Mouse (Mus musculus) urinary bladder, adult 2 months (tissue): ENCODE data around the gene Snx29. TPM values are rescaled to one million over a fixed set of nuclear protein-coding genes. Genes with fewer than 3 reads are reported as not detected.
A peak's percentile ranks its signal among the peaks of the same experiment; 100 is the strongest.
"Not testable (repeated sequence)": the region's sequence is repeated elsewhere in the genome, so short reads cannot be mapped to it uniquely, and the experiment has no call there.

ENCODE experiments used
- DNase-seq: peaks from one replicate; pipeline ENCODE4 v3.0.0; 2022; ENCODE audit warnings: low spot score
- polyA plus RNA-seq: library from polyadenylated mRNA; depleted of rRNA; stranded (reverse); fragments of >200 nt; gene quantifications from 2 replicates; pipeline ENCODE4 v1.2.3, GENCODE M21; 2012; rRNA removed

Snx29 gene
- 8.1 and 8.6 TPM in 2 replicates for polyA plus RNA-seq

DNA sequence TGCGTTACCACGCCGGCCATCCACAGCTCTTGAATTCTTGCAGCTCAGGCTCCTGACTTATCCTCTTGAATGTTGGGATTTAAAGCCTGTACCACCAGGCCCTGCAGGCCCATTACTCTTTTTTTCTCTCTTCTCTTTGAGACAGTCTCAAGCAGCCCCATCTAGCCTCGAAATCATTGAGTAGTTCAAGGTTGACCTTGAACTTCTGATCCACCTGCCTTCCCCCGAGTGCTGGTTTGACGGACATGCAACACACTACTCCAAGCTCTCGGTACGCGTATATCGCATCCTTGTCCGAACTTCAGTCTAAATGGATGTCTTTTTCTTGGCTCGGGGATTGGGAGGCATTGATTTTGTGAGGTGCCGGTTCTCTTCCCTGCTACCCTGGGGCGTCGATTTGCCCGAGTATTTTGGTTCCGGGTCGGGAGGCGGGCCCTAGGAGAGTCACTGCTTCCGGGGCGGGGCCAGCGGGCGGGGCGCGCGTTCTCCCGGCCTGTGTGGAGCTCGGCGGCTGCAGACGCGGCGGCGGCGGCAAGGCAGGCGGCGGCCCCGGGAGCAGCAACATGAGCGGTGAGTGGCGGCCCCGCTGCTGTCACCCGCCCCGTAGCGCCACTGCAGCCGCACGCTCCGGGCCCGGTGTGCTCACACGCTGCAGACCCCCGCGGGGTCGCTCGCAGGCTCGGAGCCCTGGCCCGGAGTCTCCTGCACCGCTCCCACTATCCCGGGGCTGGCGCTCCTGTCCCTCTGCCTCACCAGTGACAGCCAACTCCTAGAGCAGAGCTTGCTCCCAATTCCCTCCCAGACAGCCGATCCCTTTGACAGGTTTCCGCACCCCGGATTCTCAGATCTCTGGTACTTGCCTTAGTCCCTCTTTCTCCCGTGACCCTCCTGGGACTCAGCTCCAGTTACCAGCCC lies at the start of gene Snx29:
Snx29 (plus strand) TSS at position 500 of the 915 bp plus-strand sequence.
- peak; percentile 99 for DNase-seq

DNA sequence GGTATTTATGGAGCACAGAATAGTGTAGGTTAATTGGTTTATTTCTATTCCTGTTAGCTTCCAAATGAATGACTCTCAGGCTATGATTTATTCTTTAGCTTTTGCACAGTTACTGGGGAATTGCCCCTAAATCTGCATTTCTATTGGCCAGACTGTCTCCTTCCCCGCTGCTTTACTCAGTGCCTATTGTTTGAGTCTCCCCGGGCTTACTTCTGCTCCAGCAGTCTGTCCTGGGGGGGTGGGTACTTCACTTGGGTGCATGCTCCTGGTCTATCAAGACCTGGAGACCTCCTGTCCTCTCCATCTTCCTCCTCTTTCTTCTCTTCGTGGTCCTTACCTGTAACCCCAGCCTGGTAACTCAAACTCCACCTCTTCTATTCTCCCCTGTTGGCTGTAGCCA lies 45.8 kb upstream of the Snx29 start:
- DNase-seq = no peak

DNA sequence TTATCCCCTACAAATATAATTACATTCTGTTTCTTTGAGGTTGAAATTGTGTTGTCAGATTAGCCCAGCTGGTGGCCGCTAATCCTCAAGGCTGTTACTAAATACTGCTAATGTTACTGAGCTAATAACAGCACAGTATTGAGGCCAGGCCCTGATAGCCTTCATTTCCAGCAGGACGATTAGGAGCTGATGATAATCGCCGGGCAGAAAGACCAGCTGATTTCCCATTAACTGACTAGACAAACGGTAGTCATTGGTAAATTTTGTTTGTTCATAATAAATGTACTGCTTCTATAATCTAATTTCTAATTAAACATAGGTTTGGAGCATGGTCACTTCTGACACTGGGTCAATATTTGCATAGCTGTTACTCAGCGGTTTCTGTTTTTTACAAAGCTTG lies 43.9 kb upstream of the Snx29 start:
- no peak for DNase-seq

DNA sequence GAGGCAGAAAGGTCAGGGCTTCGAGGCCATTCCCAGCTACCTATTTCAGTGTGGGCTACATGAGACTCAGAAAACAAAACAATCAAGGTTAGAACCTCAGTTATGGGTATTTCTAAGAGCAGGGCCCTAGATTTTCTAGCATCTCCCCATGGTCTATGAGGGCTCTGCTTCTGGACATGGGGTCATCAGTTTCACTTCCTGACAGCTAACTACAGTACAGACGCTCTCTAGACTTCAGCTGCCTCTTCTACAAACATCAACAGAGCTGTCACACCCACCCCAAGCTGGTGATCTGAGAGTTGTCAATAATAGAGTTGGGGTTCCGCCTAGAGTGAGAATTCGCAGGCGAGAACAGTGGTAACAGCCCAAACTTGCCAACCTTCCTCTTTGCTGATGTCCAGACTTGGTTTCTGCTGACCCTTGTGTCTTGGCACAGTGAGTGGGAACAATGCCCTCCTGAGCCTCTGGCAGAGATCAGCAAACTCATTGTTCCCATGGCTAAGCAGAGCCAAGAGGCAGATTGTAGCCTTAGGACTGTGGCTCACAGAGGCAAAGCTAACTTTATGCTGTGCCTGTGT lies 40.0 kb upstream of the Snx29 start:
- no peak for DNase-seq

DNA sequence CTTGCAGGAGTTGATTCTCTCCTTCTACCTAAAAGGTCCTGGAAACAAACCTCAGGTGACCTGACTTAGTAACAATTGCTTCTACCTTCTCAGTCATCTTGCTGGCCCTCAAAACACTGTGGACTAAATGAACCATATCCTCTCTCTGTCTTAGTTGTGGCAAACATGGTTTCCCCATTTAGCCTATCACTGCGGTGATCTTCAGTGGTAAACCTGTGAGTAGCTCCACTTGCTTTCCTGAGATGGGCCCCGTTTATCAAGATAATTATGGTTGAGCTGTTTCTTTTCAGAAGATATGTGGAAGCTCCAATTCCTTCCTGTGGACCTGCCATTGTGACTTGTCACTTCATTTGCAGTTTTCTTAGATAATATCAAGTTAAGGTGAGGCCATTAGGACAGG lies 37.8 kb upstream of the Snx29 start:
- no peak for DNase-seq

DNA sequence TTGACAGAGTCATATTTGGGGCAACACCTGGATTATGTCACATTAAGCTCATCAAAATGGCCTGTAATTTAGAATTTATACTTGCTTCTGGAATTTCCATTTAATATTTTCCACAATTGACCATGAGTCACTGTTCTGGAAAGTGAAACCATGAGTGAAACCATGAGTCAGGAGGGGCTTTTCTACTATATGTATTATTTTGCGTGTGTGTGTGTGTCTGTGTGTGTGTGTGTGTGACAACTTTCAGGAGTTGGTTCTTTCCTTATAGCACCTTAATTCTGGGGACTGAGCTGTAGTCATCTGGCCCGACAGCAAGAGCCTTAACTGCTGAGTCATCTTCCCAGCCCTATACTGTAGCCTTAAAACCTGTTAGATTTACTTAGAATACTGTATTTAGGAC lies 36.8 kb upstream of the Snx29 start:
- no peak for DNase-seq

DNA sequence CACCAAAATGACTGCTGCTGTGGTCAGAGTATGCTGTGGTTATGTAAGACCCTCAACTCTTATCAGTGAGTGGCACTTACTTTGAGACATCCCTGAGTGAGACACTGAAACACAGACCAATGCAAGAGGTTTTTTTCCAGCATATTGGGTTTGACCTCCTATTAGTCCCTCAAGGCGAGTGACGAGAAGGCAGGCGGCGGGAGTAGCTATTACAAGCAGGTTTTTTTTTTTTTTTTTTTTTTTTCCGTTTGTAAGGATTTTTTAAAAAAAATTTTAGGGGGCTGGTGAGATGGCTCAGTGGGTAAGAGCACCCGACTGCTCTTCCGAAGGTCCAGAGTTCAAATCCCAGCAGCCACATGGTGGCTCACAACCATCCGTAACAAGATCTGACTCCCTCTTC lies 33.8 kb upstream of the Snx29 start:
- DNase-seq = not testable (repeated sequence)

DNA sequence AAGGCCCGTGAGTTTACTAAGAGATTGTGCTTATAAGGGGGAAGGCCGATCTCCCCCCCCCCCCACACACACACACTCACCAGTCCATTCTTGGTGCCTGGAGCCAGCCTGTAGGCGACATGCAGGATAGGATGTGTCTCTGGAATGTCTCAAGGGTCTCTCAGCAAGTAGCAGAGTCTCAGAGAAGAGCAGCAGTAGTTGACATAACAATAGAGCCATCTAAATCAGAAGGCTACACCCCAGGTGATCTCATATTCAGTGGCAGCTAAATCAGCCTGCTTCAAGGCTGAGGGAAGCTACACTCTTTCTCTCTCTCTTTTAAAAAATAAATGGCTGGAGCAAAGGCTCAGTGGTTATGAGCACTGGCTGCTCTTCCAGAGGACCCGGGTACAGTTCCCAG lies 27.1 kb upstream of the Snx29 start:
- not testable (repeated sequence) for DNase-seq

DNA sequence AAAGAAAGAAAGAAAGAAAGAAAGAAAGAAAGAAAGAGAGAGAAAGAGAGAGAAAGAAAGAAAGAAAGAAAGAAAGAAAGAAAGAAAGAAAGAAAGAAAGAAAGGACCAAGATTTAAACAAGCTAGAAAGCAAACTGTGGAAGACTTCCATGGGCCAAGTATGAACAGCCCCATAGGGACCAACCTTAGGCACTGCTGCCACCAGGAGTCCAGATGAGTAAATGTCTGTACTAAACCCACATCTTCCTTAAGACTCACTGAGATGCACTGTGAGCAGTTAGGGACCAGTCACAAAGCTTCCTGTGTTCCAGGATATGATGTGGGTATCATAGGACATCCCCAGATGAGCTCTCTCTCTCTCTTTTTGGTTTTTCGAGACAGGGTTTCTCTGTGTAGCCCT lies 25.0 kb upstream of the Snx29 start:
- DNase-seq = not testable (repeated sequence)

DNA sequence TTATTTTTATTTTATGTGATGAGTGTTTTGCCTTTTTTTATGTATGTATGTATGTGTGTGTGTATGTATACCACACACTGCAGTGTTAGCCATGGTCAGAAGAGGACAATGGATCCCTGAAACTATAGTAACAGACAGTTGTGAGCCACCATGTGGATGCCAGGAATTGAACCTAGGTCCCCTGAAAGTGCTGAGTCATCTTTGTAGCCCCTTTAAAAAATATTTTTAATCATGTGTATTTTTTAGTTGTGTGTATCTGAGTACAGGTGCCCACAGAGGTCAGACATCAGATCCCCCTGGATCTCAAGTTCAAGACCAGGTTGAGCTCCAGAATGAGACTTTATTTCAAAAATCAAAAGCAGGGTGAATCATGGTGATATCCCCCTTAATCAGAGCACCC lies 19.0 kb upstream of the Snx29 start:
- DNase-seq = no peak

DNA sequence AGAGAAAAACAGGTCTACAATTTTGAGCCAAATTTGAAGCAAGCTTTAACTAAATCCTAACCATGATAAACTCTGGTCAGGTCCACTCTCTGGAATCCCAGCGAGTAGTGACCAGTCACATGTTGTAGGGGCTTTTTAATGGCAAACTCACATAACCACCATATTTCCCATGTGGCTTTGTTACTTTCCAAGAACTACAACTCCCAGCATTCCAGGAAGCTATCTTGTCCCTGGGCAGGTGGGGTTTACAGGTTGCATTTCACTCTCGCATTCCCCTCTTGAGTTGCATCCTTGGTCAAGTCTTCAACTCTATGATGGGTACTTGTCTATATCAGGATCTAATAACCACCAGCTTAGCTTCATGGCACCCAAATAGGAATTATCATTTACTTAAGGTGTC lies 17.2 kb upstream of the Snx29 start:
- no peak for DNase-seq

DNA sequence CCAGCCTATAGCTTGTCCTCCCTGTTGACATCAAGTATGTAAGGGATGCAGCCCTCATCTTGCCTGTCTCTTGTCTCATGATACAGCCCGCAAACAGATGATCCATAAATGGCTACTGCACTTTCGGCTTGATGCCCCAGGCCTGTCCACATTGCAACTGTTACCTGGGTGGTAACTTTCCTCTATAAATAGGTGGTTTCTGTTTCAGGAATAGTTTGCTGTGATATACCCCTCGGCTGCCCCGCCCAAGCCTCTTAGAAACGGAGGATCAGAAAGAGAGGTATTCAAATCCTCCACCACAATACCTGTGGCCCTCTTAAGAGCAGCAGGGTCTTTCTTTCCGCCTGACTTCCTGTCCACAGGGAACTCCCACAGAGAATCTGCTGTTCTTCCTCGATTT lies 9.2 kb upstream of the Snx29 start, which contains the start of gene Tnfrsf17:
Tnfrsf17 (plus strand) TSS at position 301 of the 400 bp plus-strand sequence.
- no peak for DNase-seq

DNA sequence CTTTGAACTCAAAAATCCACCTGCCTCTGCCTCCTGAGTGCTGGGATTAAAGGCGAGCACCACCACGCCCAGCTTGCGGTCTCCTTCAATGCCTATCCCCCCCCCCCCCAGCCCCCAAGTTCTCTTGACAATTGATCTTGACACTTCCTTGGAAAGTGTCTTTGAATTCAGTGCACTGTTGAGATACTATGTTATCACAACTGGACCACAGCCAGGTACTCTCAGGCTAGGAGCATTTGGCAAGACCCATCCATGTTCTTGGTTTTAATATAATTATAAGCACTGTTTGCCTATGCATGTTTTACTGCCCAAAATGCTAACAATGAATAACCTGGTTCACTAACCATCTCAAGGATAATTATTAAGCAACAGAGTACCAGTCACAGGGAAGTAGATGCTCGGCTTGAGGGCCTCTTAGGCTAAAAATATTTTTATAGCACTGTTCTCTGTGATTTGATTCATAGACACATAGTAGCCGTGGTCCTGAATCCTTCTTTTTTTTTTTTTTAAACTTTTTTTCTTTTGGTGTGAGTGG lies 6.9 kb upstream of the Snx29 start:
- no peak for DNase-seq

DNA sequence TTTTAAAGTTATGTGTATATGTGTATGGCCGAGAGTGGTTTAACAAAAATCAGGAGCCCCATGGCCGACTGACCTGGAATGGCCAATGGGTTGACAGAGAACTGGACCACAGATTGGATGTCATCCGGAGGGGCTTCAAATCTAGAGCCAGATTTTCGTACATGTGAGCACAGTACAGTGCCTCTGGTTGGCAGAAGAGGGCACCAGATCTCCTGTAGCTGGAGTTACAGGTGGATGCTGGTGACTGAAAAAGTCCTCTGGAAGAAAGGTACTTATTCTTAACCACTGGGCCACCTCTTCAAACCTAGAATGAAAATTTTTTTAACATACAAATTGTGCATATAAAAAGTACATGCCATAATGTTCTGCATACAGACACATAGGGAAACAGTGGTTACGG lies 6.0 kb upstream of the Snx29 start:
- DNase-seq = no peak

DNA sequence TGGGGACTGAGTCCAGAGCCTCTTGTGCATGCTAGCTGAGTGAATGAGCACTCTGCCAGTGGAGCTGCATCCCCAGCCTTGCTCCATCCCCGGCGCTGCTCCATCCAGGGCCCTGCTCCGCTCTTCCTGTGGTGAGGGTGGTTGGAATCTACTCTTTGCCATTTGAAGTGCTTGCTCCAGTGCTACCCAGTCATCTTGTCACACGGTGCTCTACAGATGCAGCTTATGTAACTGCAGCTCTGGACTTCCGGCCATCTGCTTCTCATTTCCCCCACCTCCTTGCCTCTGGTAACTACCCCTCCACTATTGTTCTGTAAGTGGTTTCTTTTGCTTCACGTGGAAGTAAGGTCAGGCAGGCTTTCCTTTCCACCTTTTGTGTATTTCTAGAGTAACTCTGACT lies 5.4 kb upstream of the Snx29 start:
- no peak for DNase-seq

DNA sequence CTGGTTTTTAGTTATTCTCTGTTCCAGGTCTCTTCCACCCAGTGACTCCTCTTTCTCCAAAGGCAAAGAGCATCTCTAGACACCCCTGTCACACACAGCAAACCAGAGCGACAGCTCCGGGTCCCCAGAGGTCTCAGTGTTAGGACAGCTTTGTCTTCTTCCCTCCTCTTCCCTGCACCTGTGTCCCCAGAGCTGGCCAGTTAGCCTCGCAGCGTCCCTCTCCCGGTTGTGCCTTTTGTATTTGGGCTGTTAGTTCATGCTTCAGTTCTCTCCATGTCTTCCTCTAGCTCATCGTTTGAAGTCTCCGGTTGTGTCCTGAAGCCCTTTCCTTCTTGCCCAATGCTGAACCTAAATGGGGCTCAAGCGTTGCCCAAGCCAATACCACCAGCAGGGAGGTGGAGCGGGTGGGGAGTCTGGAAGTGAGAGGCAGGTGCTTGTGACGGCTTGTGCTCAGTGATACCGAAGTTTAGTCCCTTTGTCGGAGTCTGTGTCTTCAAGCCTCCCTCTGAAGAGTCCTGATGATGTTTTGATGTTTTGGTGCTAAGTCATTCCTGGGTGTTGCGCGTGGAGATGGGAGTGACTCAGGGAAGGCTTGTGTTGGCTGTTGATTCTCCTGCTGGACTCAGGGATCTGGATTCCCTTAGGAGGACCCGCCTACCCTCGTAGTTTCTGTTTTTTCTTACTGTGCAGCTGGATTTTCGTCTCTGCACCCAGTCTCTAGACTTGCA lies 780 bp downstream of the Snx29 start:
- no peak for DNase-seq

DNA sequence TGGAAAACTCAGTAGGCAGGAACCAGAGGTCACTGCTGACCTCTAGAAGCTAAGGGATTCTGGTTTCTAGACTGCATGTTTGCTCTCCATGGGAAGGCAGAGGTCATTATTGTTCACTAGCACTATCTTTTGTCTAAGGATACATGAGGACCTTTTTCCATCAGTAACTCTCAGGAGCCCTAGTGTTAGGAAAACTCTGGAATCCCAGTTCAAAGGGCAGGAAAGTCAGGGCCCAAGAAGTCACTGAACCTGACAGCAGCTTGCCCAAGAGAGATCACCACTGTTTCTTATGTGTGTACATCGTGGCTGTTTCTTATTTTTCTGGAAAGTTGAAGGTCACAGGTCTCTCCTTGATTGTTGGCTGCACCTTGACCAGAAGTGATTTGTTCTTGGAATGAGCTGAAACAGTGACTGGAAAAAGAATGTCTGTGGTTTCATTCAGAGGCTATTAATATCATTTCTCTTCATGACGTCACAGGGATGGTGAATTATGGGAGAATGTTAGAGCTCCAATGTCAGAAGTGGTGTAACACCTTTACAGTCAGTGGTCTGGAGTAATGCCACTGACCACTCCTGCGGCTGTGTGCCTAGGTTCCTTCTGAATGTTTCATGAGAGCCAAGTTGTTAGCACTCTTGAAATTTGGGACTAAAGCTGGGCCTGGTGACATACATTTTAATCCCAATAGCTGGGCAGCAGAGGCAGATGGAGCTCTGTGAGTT lies 7.5 kb downstream of the Snx29 start:
- no peak for DNase-seq

DNA sequence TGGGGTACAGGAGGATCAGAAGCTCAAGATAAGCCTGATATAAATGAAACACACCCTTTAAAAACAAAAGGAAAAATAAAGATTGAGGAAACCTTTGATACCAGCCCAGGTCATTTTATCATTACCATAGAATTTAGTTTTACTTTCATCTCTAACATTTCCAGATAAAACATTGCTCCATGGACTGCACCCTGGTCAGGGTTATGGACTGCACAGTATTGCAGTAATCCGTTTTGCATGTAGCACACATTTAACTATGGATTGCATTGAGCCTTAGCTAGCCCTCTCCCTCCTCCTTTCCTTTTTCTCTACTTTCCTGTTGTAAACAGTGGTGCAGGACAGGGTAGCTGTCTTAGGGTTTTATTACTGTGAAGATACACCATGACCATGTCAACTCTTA lies 8.3 kb downstream of the Snx29 start:
- DNase-seq = no peak

DNA sequence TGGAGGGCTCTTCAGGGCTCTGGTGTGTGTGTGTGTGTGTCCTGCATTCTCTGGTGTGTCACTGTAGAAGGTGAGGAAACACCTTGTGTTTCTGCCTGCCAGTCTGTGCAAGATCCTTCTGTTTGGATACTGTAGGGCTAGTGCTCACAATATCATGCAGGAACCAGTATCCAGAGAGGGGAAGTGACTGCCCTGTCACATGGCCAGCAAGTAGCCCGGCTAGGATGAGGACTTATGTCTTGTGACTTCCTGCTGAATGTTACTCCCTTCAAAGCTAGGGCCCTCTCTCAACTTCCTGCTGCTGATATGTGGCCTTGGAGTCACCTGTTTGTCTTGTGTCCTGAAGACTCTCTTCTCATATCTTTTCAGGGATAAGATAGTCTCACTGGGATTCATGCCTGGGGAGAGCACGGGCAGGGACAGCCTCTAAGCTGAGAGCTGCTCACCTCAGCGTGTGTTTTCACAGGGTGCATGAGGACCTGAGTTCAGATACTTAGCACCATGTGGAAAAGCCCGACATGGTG lies 20.6 kb downstream of the Snx29 start:
- DNase-seq = no peak

DNA sequence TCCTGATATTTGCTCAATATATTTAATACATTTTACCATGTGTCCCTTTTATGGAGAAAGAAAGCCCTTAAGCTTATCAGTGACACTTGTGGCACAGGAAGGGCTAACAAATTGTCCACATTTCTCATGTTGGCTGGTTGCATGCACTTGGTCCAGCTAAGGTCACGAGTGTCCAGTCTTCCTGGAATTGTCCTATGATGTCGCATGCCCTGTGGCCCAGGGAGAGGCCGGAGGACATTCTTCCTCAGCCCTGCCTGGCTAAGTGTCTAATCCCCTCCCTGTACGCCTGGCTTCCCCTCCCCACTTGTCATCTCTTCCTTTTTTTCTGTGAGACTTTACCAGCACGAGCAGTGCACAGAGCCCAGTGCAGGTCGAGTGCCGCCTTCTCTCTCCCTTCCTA lies 29.2 kb downstream of the Snx29 start:
- no peak for DNase-seq

DNA sequence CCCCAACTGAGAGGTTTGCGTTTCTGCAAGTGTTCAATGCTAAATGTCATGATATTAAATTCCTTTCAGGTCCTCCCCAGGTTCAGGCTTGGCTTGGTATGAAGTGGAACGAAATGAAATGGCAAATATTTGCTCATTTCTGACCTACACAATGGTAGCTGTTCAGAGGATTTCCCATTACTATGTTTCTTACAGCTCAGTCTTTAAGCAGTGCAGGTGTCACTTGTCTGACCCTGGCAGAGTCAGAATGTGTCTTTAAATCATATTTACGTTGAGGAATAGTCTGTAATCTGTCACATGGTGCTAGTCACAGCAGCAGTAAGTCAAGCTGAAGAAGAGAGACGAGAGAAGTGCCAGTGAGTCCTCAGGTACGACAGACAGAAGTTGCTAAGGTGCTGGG lies 36.5 kb downstream of the Snx29 start:
- no peak for DNase-seq

DNA sequence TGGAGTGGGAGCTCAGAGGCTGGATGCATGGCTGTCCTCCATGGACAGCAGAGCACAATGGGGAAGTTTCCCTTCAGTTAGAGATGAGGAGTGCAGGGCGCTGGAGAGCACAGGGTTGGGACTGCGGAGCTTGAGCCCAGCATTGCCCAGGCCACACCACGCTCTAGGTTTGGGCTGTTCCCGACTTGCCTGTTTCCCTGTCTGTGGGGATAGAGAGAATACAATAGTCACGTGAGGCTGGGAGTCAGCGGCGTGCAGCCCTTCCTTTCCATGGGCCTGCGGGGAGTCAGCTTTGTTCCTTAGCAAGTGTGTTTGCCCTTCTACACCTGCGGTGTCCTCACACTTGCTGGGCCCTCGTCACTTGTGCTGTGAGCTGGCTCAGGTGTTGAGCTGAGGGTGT lies 37.2 kb downstream of the Snx29 start:
- DNase-seq = no peak
